Mouse (Mus musculus) MN1 (cell line): ENCODE data around the gene Trpm5.

Source experiments
- DNase-seq: peaks from one replicate; pipeline ENCODE4 v3.0.0-alpha.2; 2016; ENCODE audit warnings: low spot score

The Trpm5 gene

DNA sequence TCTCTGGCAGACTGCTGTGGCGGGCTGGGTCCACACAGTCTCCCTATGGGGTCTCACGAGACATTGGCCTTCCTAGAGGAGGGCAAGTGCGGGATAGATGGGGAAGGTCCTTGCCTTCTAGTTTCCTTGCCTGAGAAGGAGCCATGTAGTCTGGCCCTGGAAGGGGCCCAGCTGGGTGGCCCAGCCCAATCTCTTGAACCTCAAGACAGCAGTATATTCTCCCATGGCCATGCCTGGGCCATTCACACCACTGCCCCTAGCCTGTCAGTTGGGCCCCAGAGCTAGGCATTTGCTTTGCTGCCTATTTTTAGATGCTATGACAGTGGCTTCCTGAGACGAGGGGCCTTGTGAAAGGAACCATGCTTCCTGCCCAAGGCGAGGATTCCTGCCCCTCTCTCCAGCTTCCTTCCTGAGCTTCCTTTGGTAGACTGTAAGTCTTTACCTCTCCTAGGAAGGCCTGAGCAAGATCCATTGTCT is 36.2 kb downstream of the Trpm5 start:
- DNase-seq: no peak

DNA sequence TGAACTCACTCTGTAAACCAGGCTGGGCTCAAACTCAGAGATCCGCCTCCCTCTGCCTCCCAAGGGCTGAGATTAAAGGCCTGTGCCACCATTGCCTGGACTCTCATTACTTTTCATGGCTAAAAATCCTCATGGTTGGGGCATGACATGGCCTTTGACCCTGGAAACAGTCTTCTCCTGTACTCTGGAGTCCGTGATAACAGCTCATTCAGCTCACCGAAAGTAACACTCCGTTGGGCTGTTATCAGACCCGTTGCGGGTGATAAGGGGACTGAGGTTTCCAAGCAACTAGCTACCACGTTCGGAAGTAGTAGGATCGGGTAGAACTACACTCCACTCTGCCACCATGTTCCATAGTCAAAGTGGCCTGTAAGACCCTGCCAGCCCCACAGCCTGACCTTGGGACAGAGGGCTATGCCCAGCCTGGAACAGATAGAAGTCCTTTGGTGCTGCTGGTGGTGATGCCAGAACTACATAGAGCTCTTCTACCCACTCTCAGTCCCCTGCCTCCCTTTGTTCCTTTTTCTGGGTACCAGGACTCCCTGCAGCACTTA is 36.7 kb downstream of the Trpm5 start:
- DNase-seq: no peak

DNA sequence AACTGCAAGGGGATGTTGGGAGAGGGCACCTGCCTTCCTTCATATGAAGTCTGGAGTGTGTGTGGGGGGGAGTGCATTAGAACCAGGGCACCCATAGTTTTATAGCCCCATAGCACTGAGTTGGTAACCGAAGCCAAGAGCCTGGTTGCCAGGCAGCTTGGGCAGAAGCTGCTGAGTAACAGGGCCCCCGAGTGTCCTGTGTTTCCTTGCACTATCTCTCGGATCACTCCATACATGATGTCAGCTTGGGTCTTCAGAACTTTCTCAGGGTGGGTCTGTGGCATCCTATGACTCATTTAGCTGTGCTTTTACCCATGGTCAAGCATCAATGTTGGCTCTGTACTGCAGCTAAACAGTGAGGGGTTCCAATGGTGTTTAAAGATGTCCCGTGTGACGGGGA is 37.4 kb downstream of the Trpm5 start:
- DNase-seq: no peak

- no peak for DNase-seq
These were observed 38.8 kb downstream of the Trpm5 start for GRCm38 (mm10) chr7:143055499-143056186.

- DNase-seq: no peak
These were observed 39.4 kb downstream of the Trpm5 start for GRCm38 (mm10) chr7:143055001-143055400.

DNA sequence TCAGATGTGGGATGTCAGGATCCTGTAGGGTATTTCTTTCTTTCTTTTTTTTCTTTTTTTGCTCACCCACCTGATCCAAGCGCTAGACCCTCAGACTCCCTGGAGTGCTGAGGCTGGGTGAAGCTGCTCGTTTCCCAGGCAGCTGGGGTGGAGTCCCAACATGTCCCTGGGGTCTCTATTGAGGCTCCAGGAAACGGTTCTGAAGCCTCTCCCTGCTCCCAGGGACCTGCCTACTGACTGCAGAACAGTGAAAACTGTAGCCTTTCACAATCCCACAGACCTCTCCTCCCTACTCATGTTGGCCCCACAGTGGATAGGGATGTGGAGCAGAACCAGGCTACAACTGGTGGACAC is 39.9 kb downstream of the Trpm5 start:
- no peak for DNase-seq

- peak; percentile 25 for DNase-seq
These were observed 40.4 kb downstream of the Trpm5 start for GRCm38 (mm10) chr7:143053961-143054611.

- peak; percentile 56 for DNase-seq
These were observed 41.2 kb downstream of the Trpm5 start for GRCm38 (mm10) chr7:143053008-143053899.

DNA sequence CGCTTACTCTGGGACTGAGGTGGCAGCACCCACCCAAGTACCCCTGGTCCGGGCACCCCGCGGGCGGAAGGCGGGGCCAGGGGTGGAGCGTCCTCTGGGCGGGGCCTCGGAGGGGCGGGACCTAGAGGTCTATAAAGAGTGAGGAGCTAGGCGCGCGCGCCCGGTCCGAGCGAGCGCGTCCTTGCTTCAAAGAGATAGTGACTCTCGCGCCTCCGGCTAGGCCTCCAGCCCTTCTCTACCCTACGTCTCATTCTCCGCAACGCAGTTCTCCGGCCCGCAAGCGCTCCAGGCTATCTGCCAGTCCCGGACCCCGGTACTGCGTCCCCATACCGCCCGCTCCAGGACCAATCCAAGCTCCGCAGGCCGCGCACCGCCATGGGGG is 41.8 kb downstream of the Trpm5 start, which contains the start of gene Cd81:
Cd81 (plus strand) TSS at position 114 of the 382 bp plus-strand sequence.
- peak; percentile 46 for DNase-seq

GRCm38 (mm10) chr7:143051316-143051715 is 43.1 kb downstream of the Trpm5 start:
- no peak for DNase-seq

- DNase-seq: peak; percentile 51
These were observed 44.3 kb downstream of the Trpm5 start for GRCm38 (mm10) chr7:143049841-143050816.

- no peak for DNase-seq
These were observed 45.1 kb downstream of the Trpm5 start for GRCm38 (mm10) chr7:143049331-143049730.

- no peak for DNase-seq
These were observed 48.1 kb downstream of the Trpm5 start for GRCm38 (mm10) chr7:143046358-143046757.

GRCm38 (mm10) chr7:143044826-143045206 is 49.6 kb downstream of the Trpm5 start:
- no peak for DNase-seq

DNA sequence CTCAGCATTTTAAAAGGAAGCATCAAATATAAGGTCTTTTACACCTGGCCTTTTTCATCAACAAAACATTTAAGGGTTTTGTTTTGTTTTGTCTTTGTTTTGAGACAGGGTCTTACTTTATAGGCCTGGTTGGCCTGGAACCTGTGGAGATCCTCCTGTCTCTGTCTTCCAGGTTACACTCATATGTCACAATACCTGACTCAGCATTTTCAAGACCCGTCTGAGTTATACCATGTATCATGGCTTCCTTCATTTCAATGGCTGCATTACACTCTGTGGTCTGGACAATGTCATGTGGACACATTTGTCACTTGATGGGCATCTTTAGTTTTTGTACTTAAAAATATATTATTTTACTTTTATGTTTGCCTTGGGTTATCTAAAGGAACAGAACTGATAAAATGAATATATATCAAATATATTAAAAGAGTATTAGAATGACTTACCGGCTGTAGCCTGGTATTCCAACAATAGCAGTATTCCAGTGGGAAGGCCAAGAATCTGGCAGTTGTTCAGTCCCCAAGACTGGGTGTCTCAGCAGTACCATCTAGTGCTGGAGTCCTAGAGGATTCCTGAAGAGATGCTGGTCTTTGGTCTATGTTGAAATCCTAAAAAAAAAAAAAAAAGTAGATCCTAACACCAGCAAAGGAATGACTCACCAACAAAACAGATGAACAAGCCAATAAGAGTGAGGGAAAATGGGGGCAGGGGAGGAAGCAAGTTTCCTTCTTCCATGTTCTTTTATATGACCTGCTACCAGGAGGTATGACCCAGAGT is 50.2 kb downstream of the Trpm5 start:
- DNase-seq: no peak

DNA sequence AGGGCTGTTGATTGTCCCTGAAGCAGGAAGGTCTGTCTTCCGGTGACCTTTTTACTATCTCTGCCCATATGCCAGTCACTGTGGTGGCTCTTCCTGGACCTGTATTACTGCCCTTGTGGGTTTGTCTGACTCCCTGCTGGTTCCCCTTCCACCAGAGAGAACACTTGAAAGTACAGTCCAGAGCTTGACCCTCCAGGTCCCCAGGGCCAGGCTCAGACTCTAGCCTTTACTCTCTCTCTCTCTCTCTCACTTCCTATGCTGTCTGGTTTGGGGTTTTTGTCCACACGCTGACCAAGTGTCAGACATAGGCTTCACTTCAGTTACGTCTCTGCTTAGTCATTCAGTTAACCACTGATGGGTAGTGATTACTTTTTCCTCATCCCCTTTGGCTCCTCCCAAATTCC is 51.5 kb downstream of the Trpm5 start:
- DNase-seq: no peak

- no peak for DNase-seq
These were observed 52.4 kb downstream of the Trpm5 start for GRCm38 (mm10) chr7:143042089-143042488.

DNA sequence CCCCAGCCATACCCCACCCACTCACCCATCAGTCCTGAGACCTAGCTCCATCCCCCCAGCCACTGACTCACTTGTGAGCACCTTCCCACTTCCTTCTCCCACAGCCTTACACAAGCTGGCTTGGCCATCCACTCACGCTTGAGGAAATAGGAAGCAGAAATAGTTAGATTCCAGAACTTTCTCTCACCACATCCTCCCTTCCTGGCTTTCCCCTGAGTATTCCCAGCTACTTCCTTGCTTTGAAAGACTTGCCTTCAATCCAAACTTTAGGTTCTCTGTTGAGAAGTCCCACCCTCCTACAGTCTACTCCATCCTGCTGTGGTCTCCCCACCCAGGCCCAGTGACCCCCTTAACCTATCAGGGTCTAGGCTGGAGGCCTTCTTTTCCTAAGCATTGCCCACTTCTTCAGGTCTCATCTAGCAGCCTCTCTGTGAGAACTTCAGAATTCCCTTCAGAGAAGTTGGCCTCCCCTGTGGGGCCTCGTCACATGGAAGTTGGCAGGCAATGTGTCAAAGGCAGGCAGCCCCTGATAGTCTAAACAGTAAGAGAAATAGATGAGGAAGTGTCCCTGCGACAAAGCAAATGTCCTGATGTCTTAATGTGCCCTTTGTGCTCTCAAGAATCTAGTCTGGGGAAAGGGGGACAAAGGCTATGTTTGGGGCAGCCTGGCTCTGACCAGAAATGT is 53.2 kb downstream of the Trpm5 start:
- DNase-seq: no peak

GRCm38 (mm10) chr7:143040561-143040960 is 53.9 kb downstream of the Trpm5 start:
- DNase-seq: no peak
